Mouse (Mus musculus): ENCODE results near the gene Zfp839. TPM values are rescaled to one million over a fixed set of nuclear protein-coding genes. Genes with fewer than 3 reads are reported as not detected.
"Not testable (repeated sequence)": the region's sequence is repeated elsewhere in the genome, so short reads cannot be mapped to it uniquely, and the experiment has no call there.

Zfp839 gene
- polyA plus RNA-seq, 1 experiment, result 8.5 TPM

- DNase-seq (ENCODE audit: low spot score), result peak; percentile 92
Measured at GRCm38 (mm10) chr12:110840348-110841198, 9.5 kb upstream of the Zfp839 start, which contains the start of gene Mok. Mok (minus strand) TSS chr12:110840939.

- DNase-seq (ENCODE audit: low spot score), result no peak
Measured at GRCm38 (mm10) chr12:110841731-110842493, 8.1 kb upstream of the Zfp839 start.

DNA sequence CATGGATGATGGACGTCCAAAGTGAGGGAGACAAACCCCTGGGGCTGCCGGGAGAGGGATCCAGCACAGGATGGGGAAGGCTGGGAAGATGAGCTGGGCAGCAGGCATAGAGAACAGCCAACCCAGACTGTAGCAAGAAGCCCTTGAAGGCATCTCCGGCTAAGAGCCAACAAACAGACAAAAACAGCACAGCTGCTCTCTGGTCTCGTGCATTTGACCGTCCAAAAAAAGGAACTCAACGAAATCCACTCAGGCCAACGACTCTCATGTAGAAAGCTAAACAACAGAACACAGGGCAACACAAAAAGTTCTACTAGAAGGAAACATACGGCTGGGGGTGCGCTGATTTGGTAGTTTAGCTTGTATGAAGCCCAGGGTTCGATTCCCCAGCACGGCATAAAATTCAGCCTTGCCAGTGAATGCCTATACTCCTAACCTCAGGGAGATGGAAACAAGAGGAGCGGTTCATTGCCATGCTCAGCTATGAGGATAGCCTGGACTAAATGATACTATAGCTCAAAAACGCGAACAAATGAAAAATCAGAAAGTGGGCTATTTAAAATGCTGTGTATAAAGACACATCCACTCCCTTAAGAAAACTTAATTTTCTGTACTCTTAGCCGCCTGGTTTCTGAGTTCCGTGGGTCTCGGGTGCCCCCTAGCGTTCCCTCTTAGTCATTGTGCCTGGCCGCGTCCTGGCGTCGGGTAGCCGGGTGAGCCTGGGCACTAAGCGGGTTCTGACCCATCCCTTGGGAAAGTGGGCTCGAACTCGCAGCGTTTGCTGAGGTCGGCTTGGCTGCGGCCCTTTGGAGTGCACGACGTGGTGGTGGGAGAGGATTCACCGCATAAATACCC lies 6.6 kb upstream of the Zfp839 start:
- peak; percentile 72 for DNase-seq (ENCODE audit: low spot score)

GRCm38 (mm10) chr12:110844227-110845130 lies 5.6 kb upstream of the Zfp839 start:
- DNase-seq (ENCODE audit: low spot score), result no peak

GRCm38 (mm10) chr12:110845131-110845880 lies 4.7 kb upstream of the Zfp839 start:
- peak; percentile 96 for DNase-seq (ENCODE audit: low spot score)

GRCm38 (mm10) chr12:110846191-110846765 lies 3.8 kb upstream of the Zfp839 start:
- no peak for DNase-seq (ENCODE audit: low spot score)

DNA sequence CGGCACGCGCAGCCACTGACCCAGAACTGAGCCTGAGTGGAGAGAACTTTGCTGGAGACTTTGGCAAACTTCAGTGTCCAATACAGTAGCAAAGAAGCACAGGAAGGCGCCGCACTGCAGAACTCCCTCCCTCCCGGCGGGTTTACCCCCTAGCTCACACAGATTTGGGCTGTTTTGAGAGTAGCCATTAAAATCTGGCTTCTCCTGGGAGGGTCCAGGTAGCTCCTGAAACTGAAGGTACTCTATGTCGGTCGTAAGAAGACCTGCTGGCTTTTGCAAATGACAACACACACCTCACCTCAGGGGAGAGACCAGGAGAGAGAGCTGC lies 840 bp downstream of the Zfp839 start:
- no peak for DNase-seq (ENCODE audit: low spot score)

GRCm38 (mm10) chr12:110851414-110851813 lies 1.4 kb downstream of the Zfp839 start:
- no peak for DNase-seq (ENCODE audit: low spot score)

GRCm38 (mm10) chr12:110851923-110852322 lies 1.9 kb downstream of the Zfp839 start:
- no peak for DNase-seq (ENCODE audit: low spot score)

- no peak for DNase-seq (ENCODE audit: low spot score)
Measured at GRCm38 (mm10) chr12:110854786-110855737, 5.0 kb downstream of the Zfp839 start.

GRCm38 (mm10) chr12:110857196-110857595 lies 7.1 kb downstream of the Zfp839 start:
- no peak for DNase-seq (ENCODE audit: low spot score)

DNA sequence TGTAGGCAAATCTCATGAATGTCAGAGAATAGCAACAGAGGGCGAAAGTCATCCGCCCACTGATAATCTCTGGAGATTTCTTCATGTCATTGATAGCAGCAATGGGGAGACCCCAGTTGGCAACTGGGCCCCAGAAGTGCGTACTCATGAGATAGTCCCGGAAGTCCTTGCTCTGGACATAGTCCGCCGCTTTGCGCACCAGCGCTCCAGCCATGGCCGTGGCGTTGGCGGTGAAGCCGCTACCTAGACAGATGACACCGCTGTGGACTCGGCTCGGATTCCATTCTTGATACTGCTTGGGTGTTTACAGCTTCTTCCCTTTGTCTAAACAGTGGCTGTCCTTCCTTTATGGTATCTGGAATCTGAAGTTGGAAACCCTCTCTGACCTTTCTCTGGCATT lies 8.6 kb downstream of the Zfp839 start:
- not testable (repeated sequence) for DNase-seq (ENCODE audit: low spot score)

- no peak for DNase-seq (ENCODE audit: low spot score)
Measured at GRCm38 (mm10) chr12:110860293-110860692, 10.2 kb downstream of the Zfp839 start.

GRCm38 (mm10) chr12:110861256-110861655 lies 11.2 kb downstream of the Zfp839 start:
- DNase-seq (ENCODE audit: low spot score), result no peak

- DNase-seq (ENCODE audit: low spot score), result no peak
Measured at GRCm38 (mm10) chr12:110864008-110864407, 14.0 kb downstream of the Zfp839 start.

- DNase-seq (ENCODE audit: low spot score), result no peak
Measured at GRCm38 (mm10) chr12:110865571-110865970, 15.5 kb downstream of the Zfp839 start.

- DNase-seq (ENCODE audit: low spot score), result no peak
Measured at GRCm38 (mm10) chr12:110865989-110866388, 15.9 kb downstream of the Zfp839 start.

DNA sequence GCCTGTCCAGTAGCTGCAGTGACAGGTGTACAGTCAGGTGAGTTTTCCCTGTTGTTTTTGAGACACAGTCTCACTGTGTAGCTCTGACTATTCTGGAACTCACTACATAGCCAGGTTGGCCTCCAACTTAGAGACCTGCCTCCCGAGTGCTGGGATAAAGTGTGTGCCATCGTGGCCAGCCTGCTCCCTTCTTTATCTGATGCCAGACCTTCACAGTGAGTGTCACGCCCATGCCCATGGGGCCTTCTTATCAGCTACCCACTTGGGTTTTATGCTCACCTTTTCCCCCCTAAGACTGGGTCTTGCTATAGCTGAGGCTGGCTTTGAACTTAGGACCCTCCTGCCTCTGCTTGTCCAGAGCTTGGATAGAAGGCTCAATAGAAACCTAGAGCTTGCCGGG lies 20.1 kb downstream of the Zfp839 start:
- DNase-seq (ENCODE audit: low spot score), result no peak

- DNase-seq (ENCODE audit: low spot score), result no peak
Measured at GRCm38 (mm10) chr12:110871247-110871646, 21.2 kb downstream of the Zfp839 start.

Measured in urinary bladder, adult 2 months (tissue).